Mouse (Mus musculus): ENCODE results near the gene Nxpe3. TPM values are rescaled to one million over a fixed set of nuclear protein-coding genes. Genes with fewer than 3 reads are reported as not detected.

Gene Nxpe3
- polyA plus RNA-seq, 1 experiment from 2014 or later = 2.1 TPM

DNA sequence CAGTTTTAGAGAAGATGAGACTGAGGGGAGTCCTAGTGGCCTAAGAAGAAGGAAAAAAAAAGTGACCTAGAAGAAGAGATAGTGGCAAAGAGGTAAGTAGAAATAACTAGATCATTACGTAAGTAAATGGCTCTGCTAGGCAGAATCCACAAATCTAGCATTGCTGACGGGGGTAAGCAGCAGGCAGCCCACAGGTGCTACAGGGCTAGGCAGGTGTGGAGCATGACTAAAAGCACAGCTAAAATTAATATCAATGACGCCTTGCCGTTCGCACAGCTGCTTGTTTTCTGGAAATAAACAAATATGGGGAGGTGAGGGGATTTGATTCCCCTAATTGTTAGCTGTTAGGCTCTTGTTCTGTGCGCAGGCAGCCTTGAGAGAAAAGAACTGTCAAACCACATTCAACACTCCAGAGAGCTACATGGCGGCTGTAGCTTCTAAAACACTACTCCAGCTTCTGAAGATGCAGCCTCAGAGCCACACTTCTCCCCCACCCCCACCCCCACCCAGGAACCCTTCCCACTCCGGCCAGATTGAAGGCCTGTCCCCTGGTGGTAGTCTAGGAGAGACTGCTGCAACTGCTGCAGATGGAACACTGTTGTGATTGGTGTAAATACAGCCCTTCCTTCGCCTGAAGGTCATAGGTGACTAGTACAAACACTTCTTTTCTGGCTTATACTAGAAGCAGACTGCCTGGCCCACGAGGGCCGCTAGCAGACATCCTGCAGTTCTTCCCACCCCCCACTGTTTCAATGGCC lies 71.5 kb downstream of the Nxpe3 start:
- Histone ChIP-seq H3K4me1 (ENCODE audit: insufficient read depth, low read length) (peaks cover 21% of the 10 kb centered on the region), H3K9ac (replicated peaks; ENCODE audit: low read length) (no peak overlapping the region), H3K4me3 (ENCODE audit: low read length) (no peak overlapping the region), H3K27ac (ENCODE audit: low read length) (no peak overlapping the region), H3K36me3 (ENCODE audit: insufficient read depth, low read length) (peaks cover under 1% of the 10 kb centered on the region; the same call in 1 of the 2 replicates), H3K27me3 (ENCODE audit: insufficient read depth, low read length) (no peaks in the 10 kb centered on the region), H3K4me2 (replicated peaks; ENCODE audit: low read depth, low read length) (no peak overlapping the region), H3K9me3 (ENCODE audit: low read length) (no peaks in the 10 kb centered on the region)
- 60% methylated on average over 11 of the region's 11 CpGs for WGBS
- ATAC-seq (ENCODE audit: low FRiP score, low TSS enrichment) = no peak

- no peak for ATAC-seq (ENCODE audit: low FRiP score, low TSS enrichment)
- no peak overlapping the region for H3K9ac ChIP-seq (replicated peaks; ENCODE audit: low read length)
- WGBS = 45% methylated on average over 18 of the region's 18 CpGs
- no peaks in the 10 kb centered on the region for H3K9me3 ChIP-seq (ENCODE audit: low read length)
- H3K4me2 ChIP-seq (replicated peaks; ENCODE audit: low read depth, low read length) = peak overlapping the region; percentile 79
- no peaks in the 10 kb centered on the region for H3K27me3 ChIP-seq (ENCODE audit: insufficient read depth, low read length)
- no peak overlapping the region for H3K27ac ChIP-seq (ENCODE audit: low read length)
- H3K36me3 ChIP-seq (ENCODE audit: insufficient read depth, low read length) = peaks cover 8% of the 10 kb centered on the region
- H3K4me1 ChIP-seq (ENCODE audit: insufficient read depth, low read length) = peaks cover 24% of the 10 kb centered on the region
- peak overlapping the region; percentile 93 for H3K4me3 ChIP-seq (ENCODE audit: low read length)
These were observed 72.2 kb downstream of the Nxpe3 start for GRCm38 (mm10) chr16:55822741-55823397.

DNA sequence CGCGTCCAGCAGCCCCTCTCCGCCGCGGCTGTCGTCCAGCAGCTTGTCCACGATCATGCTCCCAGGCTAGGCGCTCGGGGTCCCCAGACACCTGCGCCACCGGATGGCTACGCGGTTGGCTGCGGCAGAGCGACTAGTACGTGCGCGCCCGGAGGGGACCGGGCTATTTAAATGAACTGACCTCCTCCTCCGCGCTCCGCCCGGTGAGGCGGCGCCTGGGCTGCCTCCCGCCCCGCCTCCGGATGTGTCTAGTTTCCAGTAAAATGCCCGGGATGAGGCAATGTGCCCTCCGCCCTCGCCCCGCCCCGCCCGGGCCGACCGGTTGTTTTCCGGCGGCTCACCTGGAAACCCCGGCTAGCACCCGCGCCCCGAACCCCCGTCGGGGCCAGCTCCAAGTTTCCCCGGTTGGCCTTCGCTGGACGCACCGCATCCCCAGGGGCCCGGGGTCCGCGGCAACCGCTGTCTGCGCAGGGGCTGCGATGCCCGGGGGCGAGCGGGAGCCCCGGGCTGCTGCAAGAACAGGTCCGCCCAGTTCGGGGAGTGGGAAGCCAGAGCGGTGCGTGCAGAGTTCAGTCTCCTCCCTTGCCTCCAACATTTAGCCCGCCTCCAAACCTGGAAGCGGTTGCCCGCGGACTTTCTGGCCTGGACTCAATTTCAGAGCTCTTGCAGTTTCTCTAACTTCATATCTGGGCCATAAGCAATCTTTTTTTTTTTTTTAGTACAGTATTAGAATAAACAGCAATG lies 72.9 kb downstream of the Nxpe3 start:
- H3K27me3 ChIP-seq (ENCODE audit: insufficient read depth, low read length) = no peaks in the 10 kb centered on the region
- peaks cover 13% of the 10 kb centered on the region for H3K36me3 ChIP-seq (ENCODE audit: insufficient read depth, low read length)
- 0% methylated on average over 59 of the region's 67 CpGs for WGBS
- H3K4me3 ChIP-seq (ENCODE audit: low read length) = peak overlapping the region; percentile 93
- peak overlapping the region; percentile 79 for H3K4me2 ChIP-seq (replicated peaks; ENCODE audit: low read depth, low read length)
- peak overlapping the region; percentile 97 for H3K27ac ChIP-seq (ENCODE audit: low read length)
- peak overlapping the region; percentile 88 for H3K9ac ChIP-seq (replicated peaks; ENCODE audit: low read length)
- peak; percentile 98 for ATAC-seq (ENCODE audit: low FRiP score, low TSS enrichment)
- peaks cover 24% of the 10 kb centered on the region for H3K4me1 ChIP-seq (ENCODE audit: insufficient read depth, low read length)
- no peaks in the 10 kb centered on the region for H3K9me3 ChIP-seq (ENCODE audit: low read length)

GRCm38 (mm10) chr16:55821571-55821981 lies 73.5 kb downstream of the Nxpe3 start:
- peak; percentile 37; the same call in 1 of the 2 replicates for ATAC-seq (ENCODE audit: low FRiP score, low TSS enrichment)
- peaks cover 19% of the 10 kb centered on the region for H3K36me3 ChIP-seq (ENCODE audit: insufficient read depth, low read length)

DNA sequence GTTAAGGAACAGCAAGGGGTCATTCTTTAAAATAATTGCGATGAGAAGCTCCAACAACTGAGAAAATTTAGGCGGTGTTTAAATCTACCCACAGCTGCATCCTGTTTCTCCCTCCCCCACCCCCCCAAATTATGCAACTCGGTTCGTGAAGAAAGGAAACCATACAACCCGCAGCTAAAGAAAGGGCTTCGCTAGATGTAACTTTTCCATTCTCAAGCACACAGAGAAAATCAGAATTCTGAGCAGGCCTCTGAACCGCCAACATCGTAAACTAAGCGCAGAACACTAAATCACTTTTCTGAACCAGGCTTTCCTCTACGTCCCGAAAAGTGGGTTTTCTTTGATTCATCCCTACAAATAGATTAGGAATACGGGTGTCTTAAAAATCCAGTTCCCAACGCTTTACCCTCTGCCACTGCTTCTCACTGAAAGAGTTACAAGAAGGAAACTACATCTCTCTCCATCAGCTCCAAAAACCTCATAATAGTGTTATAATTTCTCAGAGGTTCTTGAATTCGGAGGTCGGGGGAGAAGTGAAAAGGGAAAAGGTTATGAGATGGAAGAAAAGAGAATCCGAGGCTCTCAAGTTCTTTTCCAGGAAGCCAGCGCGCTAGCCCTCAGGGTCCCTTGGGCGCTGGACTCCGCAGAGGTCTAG lies 74.0 kb downstream of the Nxpe3 start:
- Histone ChIP-seq H3K9ac (replicated peaks; ENCODE audit: low read length) (peak overlapping the region; percentile 88), H3K27ac (ENCODE audit: low read length) (peak overlapping the region; percentile 97; the same call in 1 of the 2 replicates), H3K36me3 (ENCODE audit: insufficient read depth, low read length) (peaks cover 24% of the 10 kb centered on the region), H3K9me3 (ENCODE audit: low read length) (no peaks in the 10 kb centered on the region), H3K27me3 (ENCODE audit: insufficient read depth, low read length) (no peaks in the 10 kb centered on the region), H3K4me1 (ENCODE audit: insufficient read depth, low read length) (peaks cover 27% of the 10 kb centered on the region), H3K4me2 (replicated peaks; ENCODE audit: low read depth, low read length) (peak overlapping the region; percentile 79), H3K4me3 (ENCODE audit: low read length) (peak overlapping the region; percentile 93)
- no peak for ATAC-seq (ENCODE audit: low FRiP score, low TSS enrichment)
- 6% methylated on average over 20 of the region's 20 CpGs for WGBS

More at GRCm38 (mm10) chr16:55821571-55821981, 73.5 kb downstream of the Nxpe3 start:
- Histone ChIP-seq H3K4me2 (replicated peaks; ENCODE audit: low read depth, low read length) (peak overlapping the region; percentile 79), H3K4me1 (ENCODE audit: insufficient read depth, low read length) (peaks cover 24% of the 10 kb centered on the region), H3K9ac (replicated peaks; ENCODE audit: low read length) (peak overlapping the region; percentile 88), H3K27ac (ENCODE audit: low read length) (peak overlapping the region; percentile 97), H3K4me3 (ENCODE audit: low read length) (peak overlapping the region; percentile 93), H3K9me3 (ENCODE audit: low read length) (no peaks in the 10 kb centered on the region), H3K27me3 (ENCODE audit: insufficient read depth, low read length) (no peaks in the 10 kb centered on the region)
- 0% methylated on average over 26 of the region's 40 CpGs for WGBS

GRCm38 (mm10) chr16:55820161-55820915 lies 74.7 kb downstream of the Nxpe3 start:
- peak overlapping the region; percentile 97; the same call in 1 of the 2 replicates for H3K27ac ChIP-seq (ENCODE audit: low read length)
- peaks cover 31% of the 10 kb centered on the region for H3K36me3 ChIP-seq (ENCODE audit: insufficient read depth, low read length)
- peaks cover 4% of the 10 kb centered on the region for H3K9me3 ChIP-seq (ENCODE audit: low read length)
- H3K4me2 ChIP-seq (replicated peaks; ENCODE audit: low read depth, low read length) = peak overlapping the region; percentile 79
- no peak for ATAC-seq (ENCODE audit: low FRiP score, low TSS enrichment)
- peak overlapping the region; percentile 88 for H3K9ac ChIP-seq (replicated peaks; ENCODE audit: low read length)
- 36% methylated on average over 13 of the region's 13 CpGs for WGBS
- H3K4me3 ChIP-seq (ENCODE audit: low read length) = peak overlapping the region; percentile 93
- H3K27me3 ChIP-seq (ENCODE audit: insufficient read depth, low read length) = no peaks in the 10 kb centered on the region
- peaks cover 28% of the 10 kb centered on the region for H3K4me1 ChIP-seq (ENCODE audit: insufficient read depth, low read length)

DNA sequence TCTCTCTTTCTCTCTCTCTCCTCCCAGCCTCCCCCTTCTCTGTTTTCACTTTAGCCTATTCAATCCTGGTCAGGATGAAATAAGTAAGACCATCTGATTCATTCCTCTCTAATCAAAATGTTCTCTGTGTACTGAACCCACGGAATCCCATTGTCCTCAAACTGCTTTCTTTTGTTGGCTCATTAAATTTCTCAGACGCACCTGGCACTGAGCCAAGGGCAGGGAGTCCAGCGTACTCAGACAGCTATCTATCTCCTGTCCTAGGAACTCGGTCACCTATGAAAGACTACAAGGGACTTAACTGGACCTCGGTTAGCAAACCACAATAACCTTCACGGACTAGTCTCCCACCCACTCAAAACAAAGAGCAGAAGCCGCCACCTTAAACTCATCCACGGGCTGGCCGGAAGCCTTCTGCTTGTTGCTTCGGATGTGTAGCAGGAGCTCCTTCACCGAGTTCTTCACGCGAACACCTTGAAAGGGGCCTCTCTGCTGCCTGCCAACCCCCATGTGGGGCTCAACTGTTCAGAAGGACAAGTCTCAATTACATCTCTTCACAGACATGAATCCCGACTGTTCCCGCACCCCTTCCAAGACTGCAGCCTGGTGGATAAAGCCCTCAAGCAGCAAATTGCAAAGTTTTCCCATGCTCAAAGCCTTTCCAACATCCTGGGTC lies 75.8 kb downstream of the Nxpe3 start:
- no peak for ATAC-seq (ENCODE audit: low FRiP score, low TSS enrichment)
- Histone ChIP-seq H3K9me3 (ENCODE audit: low read length) (peaks cover 4% of the 10 kb centered on the region), H3K4me1 (ENCODE audit: insufficient read depth, low read length) (peaks cover 28% of the 10 kb centered on the region), H3K9ac (replicated peaks; ENCODE audit: low read length) (peak overlapping the region; percentile 67), H3K4me3 (ENCODE audit: low read length) (peak overlapping the region; percentile 93), H3K36me3 (ENCODE audit: insufficient read depth, low read length) (peaks cover 41% of the 10 kb centered on the region), H3K4me2 (replicated peaks; ENCODE audit: low read depth, low read length) (peak overlapping the region; percentile 79), H3K27ac (ENCODE audit: low read length) (peak overlapping the region; percentile 59), H3K27me3 (ENCODE audit: insufficient read depth, low read length) (no peaks in the 10 kb centered on the region)
- WGBS = 21% methylated on average over 15 of the region's 15 CpGs

GRCm38 (mm10) chr16:55817717-55818515 lies 77.2 kb downstream of the Nxpe3 start:
- H3K4me1 ChIP-seq (ENCODE audit: insufficient read depth, low read length) = peaks cover 28% of the 10 kb centered on the region
- WGBS = 87% methylated on average over 28 of the region's 28 CpGs
- no peak overlapping the region for H3K9ac ChIP-seq (replicated peaks; ENCODE audit: low read length)
- H3K9me3 ChIP-seq (ENCODE audit: low read length) = peaks cover 4% of the 10 kb centered on the region
- peaks cover 54% of the 10 kb centered on the region for H3K36me3 ChIP-seq (ENCODE audit: insufficient read depth, low read length)
- ATAC-seq (ENCODE audit: low FRiP score, low TSS enrichment) = no peak
- no peaks in the 10 kb centered on the region for H3K27me3 ChIP-seq (ENCODE audit: insufficient read depth, low read length)
- no peak overlapping the region for H3K27ac ChIP-seq (ENCODE audit: low read length)
- H3K4me2 ChIP-seq (replicated peaks; ENCODE audit: low read depth, low read length) = no peak overlapping the region
- H3K4me3 ChIP-seq (ENCODE audit: low read length) = no peak overlapping the region

Data from kidney, embryonic 16.5 days (tissue).